Mouse (Mus musculus) hindbrain, embryonic 10.5 days (tissue): ENCODE measurements around the gene Gm16181. TPM values are rescaled to one million over a fixed set of nuclear protein-coding genes. Genes with fewer than 3 reads are reported as not detected.

Experiments
- DNase-seq: peaks from one replicate; pipeline ENCODE4 v3.0.0-alpha.2; 2017; ENCODE audit warnings: low spot score
- H3K27ac ChIP-seq: fragments of 300-500 bp; sonication (generic); 2 replicates; pipeline ENCODE4 v1.5.1; 2016; ENCODE audit warnings: mild to moderate bottlenecking, moderate library complexity
- H3K27me3 ChIP-seq: fragments of 300-500 bp; sonication (generic); 2 replicates; pipeline ENCODE4 v1.6.1; 2016; ENCODE audit warnings: mild to moderate bottlenecking; ENCODE audit not compliant: poor library complexity, insufficient read depth, severe bottlenecking
- H3K36me3 ChIP-seq: fragments of 300-500 bp; sonication (generic); 2 replicates; pipeline ENCODE4 v1.6.1; 2016; ENCODE audit warnings: mild to moderate bottlenecking, moderate library complexity
- H3K4me1 ChIP-seq: fragments of 300-500 bp; sonication (generic); replicated peaks from 2 replicates; pipeline ENCODE4 v1.6.1; 2016; ENCODE audit warnings: mild to moderate bottlenecking
- H3K4me3 ChIP-seq: fragments of 300-500 bp; sonication (generic); 2 replicates; pipeline ENCODE4 v1.5.1; 2016; ENCODE audit warnings: mild to moderate bottlenecking, moderate library complexity
- H3K9me3 ChIP-seq: fragments of 300-500 bp; sonication (generic); 2 replicates; pipeline ENCODE4 v1.6.1; 2016; ENCODE audit warnings: mild to moderate bottlenecking, moderate library complexity
- WGBS: fragments of 180-500 bp; shearing (Covaris S2); methylation state at CpG from one replicate; pipeline ENCODE4 v1.1.7; 2016; 5-methylcytosine and 5-hydroxymethylcytosine counted together
- polyA plus RNA-seq: library from polyadenylated mRNA; unstranded; fragments of >200 nt; fragmentation: Nextera tagmentation; extraction: Ambion mirVana; gene quantifications from 2 replicates; pipeline ENCODE4 v1.2.1, GENCODE M21; 2016

Gene Gm16181
- polyA plus RNA-seq, 1 experiment from 2014 or later = 0.42 TPM

DNA sequence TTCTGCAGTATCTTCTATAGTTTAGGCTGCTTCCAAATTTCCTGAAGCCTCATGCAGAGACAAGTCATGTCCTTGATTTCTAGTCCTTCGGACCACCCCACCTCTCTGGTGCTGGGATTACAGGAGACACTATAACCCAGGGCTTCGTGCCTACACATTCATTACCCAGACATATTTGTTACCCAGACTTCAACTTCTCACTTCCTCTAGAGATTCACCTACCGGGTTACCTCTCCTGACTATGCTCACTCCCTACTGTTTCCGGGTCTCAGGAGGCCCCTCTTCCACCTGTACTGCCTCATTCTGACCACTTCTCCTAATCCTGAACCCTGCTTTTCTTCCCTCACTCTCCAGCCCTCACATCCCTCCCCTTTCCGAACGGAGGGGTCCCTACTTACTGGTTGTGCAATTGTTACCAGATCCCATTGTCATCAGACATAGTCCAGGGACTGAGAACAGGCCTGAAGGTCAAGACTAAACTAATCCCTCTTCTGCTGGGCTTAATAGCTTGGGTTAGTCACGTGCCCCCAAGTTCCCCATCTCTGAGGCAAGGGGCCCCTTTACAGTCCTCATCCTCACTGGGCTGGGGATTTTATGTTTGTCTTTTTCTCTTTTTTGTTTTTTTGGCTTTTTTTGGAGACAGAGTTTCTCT, 32.5 kb upstream of the Gm16181 start, which contains the start of gene Lst1:
Lst1 (minus strand) TSS at position 481 of the 652 bp plus-strand sequence.
- no peak within 1 kb of the TSS for H3K27ac ChIP-seq

DNA sequence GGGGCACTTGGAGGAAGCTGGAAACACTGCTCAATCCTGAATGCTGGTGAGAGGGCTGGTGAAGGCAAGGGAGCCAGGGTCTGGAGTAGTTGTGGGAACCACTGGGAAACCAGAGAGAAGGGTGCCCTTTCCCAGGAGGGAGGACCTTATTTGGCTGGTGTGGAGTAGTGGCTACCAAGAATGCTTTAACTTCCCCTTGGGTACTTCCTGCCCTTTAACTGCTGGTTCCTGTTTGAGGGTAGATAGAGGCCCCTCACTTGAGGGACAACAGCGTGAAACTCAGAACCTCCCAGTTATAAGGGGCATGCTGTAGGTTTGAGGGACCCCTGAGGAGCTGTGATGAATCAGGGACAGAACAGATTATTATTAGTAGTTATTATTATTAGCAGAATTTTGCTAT, 31.4 kb upstream of the Gm16181 start:
- Histone ChIP-seq H3K9me3 (no peaks in the 10 kb centered on the region), H3K4me3 (no peak overlapping the region), H3K36me3 (no peaks in the 10 kb centered on the region), H3K27ac (no peak overlapping the region), H3K4me1 (peaks cover 22% of the 10 kb centered on the region), H3K27me3 (peaks cover 13% of the 10 kb centered on the region)
- DNase-seq = no peak
- 70% methylated on average over 1 of the region's 1 CpGs for WGBS

More for the DNA sequence above, 32.5 kb upstream of the Gm16181 start, which contains the start of gene Lst1:
- H3K4me3 ChIP-seq = no peak within 1 kb of the TSS
- H3K27me3 ChIP-seq = peaks cover 2% of the 10 kb centered on the region; the same call in 1 of the 2 replicates
- no peaks in the 10 kb centered on the region for H3K9me3 ChIP-seq
- WGBS = 79% methylated on average over 7 of the region's 7 CpGs
- DNase-seq = no peak
- H3K4me1 ChIP-seq = peaks cover 18% of the 10 kb centered on the region
- no peaks in the 10 kb centered on the region for H3K36me3 ChIP-seq

DNA sequence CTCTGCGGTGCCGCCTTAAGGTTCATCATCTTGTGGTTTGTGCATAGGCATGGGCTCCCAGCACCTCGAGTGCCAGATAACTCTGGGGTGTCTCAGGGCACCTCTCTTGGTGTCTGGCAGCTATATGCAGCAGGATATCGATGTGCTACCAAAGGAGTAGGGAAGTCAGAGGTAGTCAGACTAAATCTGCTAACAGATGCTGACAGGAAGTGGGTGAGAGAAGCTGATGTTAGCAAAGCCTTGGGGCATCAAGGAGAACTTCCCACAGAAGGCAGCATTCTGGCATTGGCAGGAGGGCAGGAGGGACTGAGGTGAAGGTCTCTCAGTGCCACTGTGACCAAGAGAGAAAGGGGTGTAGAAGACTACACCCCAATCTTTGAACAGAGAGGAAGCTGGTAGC, 30.5 kb upstream of the Gm16181 start:
- Histone ChIP-seq H3K27ac (no peak overlapping the region), H3K4me1 (peaks cover 30% of the 10 kb centered on the region), H3K4me3 (no peak overlapping the region), H3K36me3 (no peaks in the 10 kb centered on the region), H3K27me3 (peaks cover 22% of the 10 kb centered on the region), H3K9me3 (no peaks in the 10 kb centered on the region)
- DNase-seq = no peak
- 65% methylated on average over 4 of the region's 4 CpGs for WGBS

DNA sequence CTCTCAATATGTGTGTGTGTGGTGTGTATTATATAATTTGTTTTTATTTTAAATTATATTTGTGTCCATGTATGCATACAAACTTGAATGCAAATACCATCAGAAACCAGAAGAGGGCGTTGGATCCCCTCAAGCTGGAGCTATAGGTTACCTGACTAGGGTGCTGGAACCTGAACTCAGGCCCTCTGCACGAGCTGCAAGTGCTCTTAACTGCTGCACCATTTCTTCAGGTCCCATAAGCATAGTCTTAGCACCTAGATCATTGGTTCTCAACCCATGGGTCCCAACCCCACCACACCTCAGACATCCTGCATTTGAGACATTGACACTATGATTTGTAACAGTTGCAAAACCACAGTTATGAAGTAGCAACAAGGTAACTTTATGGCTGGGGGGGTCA, 28.9 kb upstream of the Gm16181 start:
- H3K4me1 ChIP-seq = peaks cover 28% of the 10 kb centered on the region
- no peak for DNase-seq
- no peak overlapping the region for H3K4me3 ChIP-seq
- no peak overlapping the region for H3K27ac ChIP-seq
- H3K36me3 ChIP-seq = no peaks in the 10 kb centered on the region
- WGBS = 56% methylated on average over 2 of the region's 2 CpGs
- H3K27me3 ChIP-seq = peaks cover 38% of the 10 kb centered on the region
- no peaks in the 10 kb centered on the region for H3K9me3 ChIP-seq

DNA sequence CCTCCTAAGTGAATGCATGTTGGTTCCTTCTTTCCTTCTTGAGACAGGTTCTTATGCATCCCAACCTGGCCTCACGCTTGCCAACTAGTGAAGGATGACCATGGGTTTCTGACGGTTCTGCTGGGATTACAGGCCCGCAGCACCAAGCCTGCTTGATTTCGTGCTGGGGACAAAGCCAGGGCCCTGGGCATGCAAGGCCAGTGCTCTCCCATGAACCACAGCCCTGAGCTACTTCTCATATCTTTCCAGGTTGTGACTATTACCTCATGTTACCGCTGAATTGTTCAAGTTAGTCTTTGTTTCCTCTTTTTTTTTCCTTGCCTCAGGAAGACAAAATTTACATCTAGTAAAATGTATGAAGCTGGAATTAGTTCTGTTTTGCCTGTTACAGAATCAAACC, 27.7 kb upstream of the Gm16181 start:
- WGBS = 81% methylated on average over 5 of the region's 5 CpGs

DNA sequence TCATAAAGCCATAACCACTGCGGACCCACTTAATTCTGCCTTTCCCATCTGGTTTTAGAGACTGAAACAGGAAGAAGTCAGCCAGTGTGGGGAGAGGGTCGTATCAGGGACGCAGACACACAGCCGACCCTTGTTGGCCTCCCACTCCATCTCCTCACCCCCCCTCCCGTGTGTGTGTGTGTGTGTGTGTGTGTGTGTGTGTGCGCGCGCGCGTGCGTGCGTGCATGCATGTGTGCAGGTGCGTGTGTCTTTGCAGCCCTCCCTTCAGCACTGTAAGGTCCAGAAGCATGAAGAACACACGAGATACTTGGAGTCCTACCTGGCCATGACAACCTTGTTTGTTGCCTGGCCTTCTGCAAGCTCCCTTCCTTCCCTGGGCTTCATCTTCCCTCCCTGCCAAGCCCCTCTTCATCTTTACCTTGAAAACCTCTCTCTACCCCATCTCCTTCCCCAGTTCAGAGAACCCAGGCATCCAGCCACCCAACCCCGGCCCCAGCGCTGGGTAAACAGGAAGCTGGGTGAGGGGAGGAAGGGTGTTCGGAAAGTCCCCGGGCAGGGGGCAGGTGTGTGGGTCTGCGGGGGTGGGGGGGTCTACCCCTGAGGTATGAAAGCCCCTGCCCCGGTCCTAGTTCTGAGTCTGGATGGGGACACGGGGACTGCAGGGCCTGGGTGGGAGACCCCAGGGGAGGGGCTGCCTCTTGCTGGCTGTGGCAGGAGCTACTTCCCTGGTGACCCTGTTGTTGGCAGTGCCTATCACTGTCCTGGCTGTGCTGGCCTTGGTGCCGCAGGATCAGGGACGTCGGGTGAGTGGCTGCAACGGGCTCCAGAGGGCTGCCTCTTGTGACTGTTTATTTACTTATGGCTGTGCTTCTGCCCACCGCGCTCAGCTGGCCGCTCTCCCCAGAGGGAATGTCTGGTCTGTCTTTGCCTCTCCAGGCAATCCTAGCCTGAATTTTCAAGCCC, 26.5 kb upstream of the Gm16181 start, which contains the start of gene Ltb:
Ltb (plus strand) TSS at position 559 of the 963 bp plus-strand sequence.
- no peak within 1 kb of the TSS for H3K27ac ChIP-seq
- WGBS = 67% methylated on average over 28 of the region's 28 CpGs
- H3K4me3 ChIP-seq = peak within 1 kb of the TSS; percentile 56; the same call in 1 of the 2 replicates
- no peaks in the 10 kb centered on the region for H3K36me3 ChIP-seq
- H3K27me3 ChIP-seq = peaks cover 60% of the 10 kb centered on the region
- H3K9me3 ChIP-seq = no peaks in the 10 kb centered on the region
- no peak for DNase-seq
- H3K4me1 ChIP-seq = peaks cover 26% of the 10 kb centered on the region

More for the DNA sequence above, 27.7 kb upstream of the Gm16181 start:
- Histone ChIP-seq H3K36me3 (no peaks in the 10 kb centered on the region), H3K4me1 (peaks cover 26% of the 10 kb centered on the region), H3K9me3 (no peaks in the 10 kb centered on the region), H3K4me3 (no peak overlapping the region), H3K27me3 (peaks cover 50% of the 10 kb centered on the region), H3K27ac (no peak overlapping the region)
- DNase-seq = no peak

DNA sequence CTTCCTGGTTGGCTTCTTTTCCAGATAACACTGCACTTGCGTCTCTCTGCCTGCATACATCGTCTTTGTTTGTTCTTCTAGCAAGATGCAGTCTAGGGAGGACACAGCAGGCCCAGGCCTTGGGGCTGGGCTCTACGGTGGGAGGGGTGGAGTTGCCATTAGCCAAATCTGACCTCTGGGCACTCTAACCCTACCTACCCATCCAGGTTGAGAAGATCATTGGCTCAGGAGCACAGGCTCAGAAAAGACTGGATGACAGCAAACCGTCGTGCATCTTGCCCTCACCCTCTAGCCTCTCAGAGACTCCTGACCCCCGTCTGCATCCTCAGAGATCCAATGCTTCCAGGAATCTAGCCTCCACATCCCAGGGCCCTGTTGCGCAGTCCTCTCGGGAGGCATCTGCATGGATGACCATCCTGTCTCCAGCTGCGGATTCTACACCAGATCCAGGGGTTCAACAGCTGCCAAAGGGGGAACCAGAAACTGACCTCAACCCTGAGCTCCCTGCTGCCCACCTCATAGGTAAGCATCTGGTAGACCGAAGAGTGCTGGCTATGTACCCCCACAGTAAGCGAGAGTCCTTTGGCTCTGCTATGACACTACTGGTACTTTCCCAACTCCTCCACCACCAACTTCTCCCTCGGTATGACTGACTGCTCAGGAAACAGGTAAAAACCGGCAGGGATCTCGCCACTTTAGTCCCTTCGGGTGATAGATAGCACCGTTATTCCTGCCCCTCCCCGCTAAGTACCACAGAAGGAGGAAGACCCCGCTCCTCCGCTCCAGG, 25.6 kb upstream of the Gm16181 start:
- H3K36me3 ChIP-seq = no peaks in the 10 kb centered on the region
- WGBS = 42% methylated on average over 19 of the region's 19 CpGs
- no peak for DNase-seq
- no peaks in the 10 kb centered on the region for H3K9me3 ChIP-seq
- H3K27ac ChIP-seq = peak overlapping the region; percentile 50; the same call in 1 of the 2 replicates
- H3K4me3 ChIP-seq = peak overlapping the region; percentile 56
- peaks cover 26% of the 10 kb centered on the region for H3K4me1 ChIP-seq
- peaks cover 66% of the 10 kb centered on the region for H3K27me3 ChIP-seq

DNA sequence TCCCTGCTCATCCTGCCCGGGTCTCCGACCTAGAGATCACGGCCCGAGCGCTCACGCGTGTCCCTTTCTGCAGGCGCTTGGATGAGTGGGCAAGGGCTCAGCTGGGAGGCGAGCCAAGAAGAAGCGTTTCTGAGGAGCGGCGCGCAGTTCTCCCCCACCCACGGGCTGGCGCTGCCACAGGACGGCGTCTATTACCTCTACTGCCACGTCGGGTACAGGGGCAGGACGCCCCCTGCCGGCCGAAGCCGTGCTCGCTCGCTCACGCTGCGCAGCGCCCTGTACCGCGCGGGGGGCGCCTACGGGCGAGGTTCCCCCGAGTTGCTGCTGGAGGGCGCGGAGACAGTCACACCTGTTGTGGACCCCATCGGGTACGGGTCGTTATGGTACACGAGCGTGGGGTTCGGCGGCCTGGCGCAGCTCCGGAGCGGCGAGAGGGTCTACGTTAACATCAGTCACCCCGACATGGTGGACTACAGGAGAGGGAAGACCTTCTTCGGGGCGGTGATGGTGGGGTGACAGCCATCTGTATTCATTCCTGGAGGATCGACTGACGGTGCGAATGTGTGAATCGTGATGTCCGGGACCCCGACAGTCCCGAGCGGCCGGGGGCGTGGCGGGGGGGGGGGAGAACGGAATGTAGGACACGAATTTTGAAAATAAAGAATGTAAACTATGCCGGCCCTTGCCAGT, 24.9 kb upstream of the Gm16181 start:
- Histone ChIP-seq H3K27me3 (peaks cover 73% of the 10 kb centered on the region), H3K27ac (peak overlapping the region; percentile 50; the same call in 1 of the 2 replicates), H3K36me3 (no peaks in the 10 kb centered on the region), H3K9me3 (no peaks in the 10 kb centered on the region), H3K4me1 (peaks cover 26% of the 10 kb centered on the region), H3K4me3 (peak overlapping the region; percentile 56)
- peak; percentile 77 for DNase-seq
- 2% methylated on average over 66 of the region's 66 CpGs for WGBS

DNA sequence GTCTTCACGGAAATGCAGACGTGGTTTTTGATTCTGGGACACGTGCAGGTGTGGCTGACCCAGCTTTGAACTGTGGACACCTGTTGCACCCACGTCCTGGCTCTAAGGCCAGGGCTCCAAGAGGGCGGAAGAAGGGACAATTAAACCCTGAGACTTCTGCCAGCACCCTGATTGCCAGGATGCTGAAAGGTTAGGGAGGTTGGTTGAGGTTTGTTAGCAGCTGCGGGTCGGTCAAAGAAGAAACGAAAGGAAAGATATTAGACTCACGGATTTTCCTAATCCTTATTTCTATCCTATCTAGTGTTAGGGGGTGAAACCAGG, 24.4 kb upstream of the Gm16181 start:
- Histone ChIP-seq H3K27me3 (peaks cover 78% of the 10 kb centered on the region), H3K9me3 (no peaks in the 10 kb centered on the region), H3K4me3 (peak overlapping the region; percentile 56), H3K36me3 (no peaks in the 10 kb centered on the region), H3K27ac (no peak overlapping the region), H3K4me1 (peaks cover 26% of the 10 kb centered on the region)
- DNase-seq = no peak
- WGBS = 32% methylated on average over 9 of the region's 9 CpGs

DNA sequence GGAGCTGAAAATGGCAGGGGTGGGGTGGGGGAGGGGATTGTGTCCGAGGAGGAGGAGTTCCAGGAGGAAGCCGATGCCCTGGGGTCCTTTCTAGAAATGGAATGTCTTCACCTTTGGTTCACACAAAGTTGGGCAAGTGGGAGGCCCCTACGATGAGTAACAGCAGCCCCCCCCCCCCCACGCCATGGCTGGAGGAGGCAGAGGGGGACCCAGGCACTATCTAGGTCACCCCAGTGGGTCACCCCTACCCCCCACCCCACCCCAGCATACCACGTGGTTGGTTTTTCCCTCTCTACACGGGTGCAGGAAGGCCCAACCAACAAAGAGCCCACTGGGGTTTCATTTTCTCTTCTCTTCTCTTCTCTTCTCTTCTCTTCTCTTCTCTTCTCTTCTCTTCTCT, 23.5 kb upstream of the Gm16181 start:
- no peak for DNase-seq
- peaks cover 87% of the 10 kb centered on the region for H3K27me3 ChIP-seq
- WGBS = 46% methylated on average over 6 of the region's 6 CpGs

DNA sequence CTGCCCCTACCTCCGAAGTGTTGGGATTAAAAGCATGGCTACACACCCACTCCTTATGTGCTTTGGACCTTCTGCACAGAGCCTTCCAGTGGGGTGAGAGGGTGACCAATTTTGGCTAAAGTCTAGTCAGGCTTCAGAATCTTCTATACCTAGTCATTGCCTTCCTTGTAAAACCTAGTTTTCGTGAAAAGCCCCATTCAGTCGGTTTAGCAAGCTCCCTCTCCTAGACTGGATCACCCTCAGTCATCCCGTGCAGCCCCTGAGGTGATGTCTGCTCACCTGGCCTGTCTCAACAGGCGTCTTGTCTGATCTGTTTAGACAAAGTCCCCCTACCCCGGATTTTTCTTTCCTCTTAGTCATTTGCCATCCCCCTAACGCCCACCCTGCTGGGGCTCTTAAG, 22.6 kb upstream of the Gm16181 start:
- H3K27me3 ChIP-seq = peaks cover 95% of the 10 kb centered on the region
- no peak overlapping the region for H3K27ac ChIP-seq
- no peak overlapping the region for H3K4me3 ChIP-seq
- WGBS = 64% methylated on average over 7 of the region's 7 CpGs
- no peak for DNase-seq
- H3K4me1 ChIP-seq = peaks cover 32% of the 10 kb centered on the region
- no peaks in the 10 kb centered on the region for H3K36me3 ChIP-seq
- no peaks in the 10 kb centered on the region for H3K9me3 ChIP-seq

More for the DNA sequence above, 23.5 kb upstream of the Gm16181 start:
- no peaks in the 10 kb centered on the region for H3K36me3 ChIP-seq
- no peak overlapping the region for H3K27ac ChIP-seq
- H3K4me3 ChIP-seq = no peak overlapping the region
- peaks cover 32% of the 10 kb centered on the region for H3K4me1 ChIP-seq
- no peaks in the 10 kb centered on the region for H3K9me3 ChIP-seq

DNA sequence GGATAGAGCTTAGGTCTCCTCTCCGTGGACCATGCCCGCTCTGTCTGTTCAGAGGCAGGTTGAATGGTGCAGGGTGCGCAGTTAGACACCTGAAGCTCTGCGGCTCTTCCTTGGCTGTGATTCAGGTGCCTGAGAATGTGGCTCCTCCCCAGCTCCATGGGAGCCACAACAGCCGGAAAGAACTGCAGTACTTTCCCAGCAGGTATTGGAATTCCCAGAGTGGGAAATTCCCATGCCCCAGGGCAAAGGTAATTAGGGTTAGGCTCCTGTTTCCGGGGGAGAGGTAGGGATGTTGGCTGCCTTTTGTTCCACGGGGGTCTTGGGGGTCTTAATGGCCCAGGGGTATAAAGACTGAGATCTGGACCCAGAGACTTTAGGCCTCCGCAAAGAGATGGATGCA, 21.7 kb upstream of the Gm16181 start:
- H3K27me3 ChIP-seq = peaks cover 95% of the 10 kb centered on the region
- no peak overlapping the region for H3K4me3 ChIP-seq
- WGBS = 27% methylated on average over 8 of the region's 8 CpGs
- no peak overlapping the region for H3K27ac ChIP-seq
- no peak for DNase-seq
- H3K9me3 ChIP-seq = no peaks in the 10 kb centered on the region
- peaks cover 31% of the 10 kb centered on the region for H3K4me1 ChIP-seq
- H3K36me3 ChIP-seq = no peaks in the 10 kb centered on the region
